Mouse (Mus musculus): ENCODE measurements around the gene Nop2. TPM values are rescaled to one million over a fixed set of nuclear protein-coding genes. Genes with fewer than 3 reads are reported as not detected.

Gene Nop2
- total RNA-seq, 2 experiments from 2014 or later = 30.2 to 34.4 TPM

- DNase-seq = no peak
These were observed 22.3 kb upstream of the Nop2 start for GRCm38 (mm10) chr6:125109371-125109770.

- no peak for DNase-seq
These were observed 20.8 kb upstream of the Nop2 start for GRCm38 (mm10) chr6:125110927-125111326.

- DNase-seq = no peak
These were observed 19.2 kb upstream of the Nop2 start for GRCm38 (mm10) chr6:125112553-125112952.

- no peak for DNase-seq
These were observed 12.3 kb upstream of the Nop2 start for GRCm38 (mm10) chr6:125119387-125119786.

- no peak for DNase-seq
These were observed 3.0 kb upstream of the Nop2 start for GRCm38 (mm10) chr6:125128724-125129123.

GRCm38 (mm10) chr6:125129710-125130402 is 1.9 kb upstream of the Nop2 start:
- no peak for DNase-seq

- no peak for DNase-seq
These were observed 761 bp downstream of the Nop2 start for GRCm38 (mm10) chr6:125132470-125132869.

- peak; percentile 46 to 54 for DNase-seq
These were observed 5.4 kb downstream of the Nop2 start for GRCm38 (mm10) chr6:125137002-125137671.

- no peak for DNase-seq
These were observed 8.0 kb downstream of the Nop2 start for GRCm38 (mm10) chr6:125139747-125140146.

- no peak for DNase-seq
These were observed 10.7 kb downstream of the Nop2 start for GRCm38 (mm10) chr6:125142436-125142835.

- no peak for DNase-seq
These were observed 11.4 kb downstream of the Nop2 start for GRCm38 (mm10) chr6:125143128-125143527.

GRCm38 (mm10) chr6:125143904-125144303 is 12.2 kb downstream of the Nop2 start:
- DNase-seq = no peak

- peak; percentile 90 to 91 for DNase-seq
These were observed 13.3 kb downstream of the Nop2 start, which contains the start of gene Iffo1 for GRCm38 (mm10) chr6:125145001-125145400. TSS of gene Iffo1 (plus strand) at chr6:125145241.

- DNase-seq = peak; percentile 37 to 47
These were observed 13.8 kb downstream of the Nop2 start for GRCm38 (mm10) chr6:125145479-125145951.

GRCm38 (mm10) chr6:125146148-125146547 is 14.4 kb downstream of the Nop2 start:
- DNase-seq = no peak

- DNase-seq = no peak
These were observed 15.1 kb downstream of the Nop2 start for GRCm38 (mm10) chr6:125146797-125147196.

GRCm38 (mm10) chr6:125147329-125147728 is 15.6 kb downstream of the Nop2 start:
- no peak for DNase-seq

- peak in 1 of 2 experiments; percentile 44 for DNase-seq
These were observed 16.7 kb downstream of the Nop2 start for GRCm38 (mm10) chr6:125148251-125148925.

- peak; percentile 44 to 65 for DNase-seq
These were observed 17.3 kb downstream of the Nop2 start for GRCm38 (mm10) chr6:125148926-125149568.

GRCm38 (mm10) chr6:125149569-125149950 is 17.9 kb downstream of the Nop2 start:
- DNase-seq = no peak

- DNase-seq = no peak
These were observed 20.7 kb downstream of the Nop2 start for GRCm38 (mm10) chr6:125152212-125153017.

- DNase-seq = no peak
These were observed 21.3 kb downstream of the Nop2 start for GRCm38 (mm10) chr6:125153018-125153389.
